Mouse (Mus musculus): Measurements from ENCODE around the gene Rnf207.

GRCm38 (mm10) chr4:152318517-152319234 is at the start of gene Rnf207:
- TF ChIP-seq CTCF (IDR thresholded peaks at IDR 0.05; ENCODE audit: borderline replicate concordance, extremely low read depth, insufficient read depth, insufficient read length): peak; percentile 59; the same call in 1 of the 2 replicates
- no peak for TF ChIP-seq POLR2A (IDR thresholded peaks at IDR 0.05; ENCODE audit: borderline replicate concordance, extremely low read depth, insufficient read depth, insufficient read length, poor library complexity, severe bottlenecking)

All from brain, embryonic 14.5 days (tissue).